Mouse (Mus musculus): ENCODE results near the gene Vpreb3. TPM values are rescaled to one million over a fixed set of nuclear protein-coding genes. Genes with fewer than 3 reads are reported as not detected.
"Not testable (repeated sequence)": the region's sequence is repeated elsewhere in the genome, so short reads cannot be mapped to it uniquely, and the experiment has no call there.

Vpreb3 gene
- total RNA-seq, 2 experiments from 2014 or later, result not detected

DNA sequence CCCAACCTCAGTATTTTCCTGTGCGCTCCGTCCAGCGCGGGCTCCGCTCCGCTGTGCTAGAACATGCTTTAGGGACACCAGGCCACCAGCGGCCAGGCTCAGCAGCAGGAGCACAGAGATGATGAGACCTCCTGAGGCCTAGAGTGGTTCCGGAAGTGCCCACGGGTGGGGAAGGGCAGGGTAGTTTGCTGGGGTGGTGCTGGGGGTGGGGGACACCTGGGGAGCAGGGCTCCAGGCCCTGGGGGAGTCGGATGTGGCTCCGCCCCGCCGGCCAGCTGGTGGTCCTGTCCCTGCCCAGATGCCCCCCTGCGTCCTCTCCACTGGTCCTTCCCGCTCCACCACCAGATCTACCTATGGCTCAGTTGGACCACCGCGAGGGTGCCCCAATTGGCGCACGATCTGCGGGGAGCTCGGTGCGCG lies 7.9 kb downstream of the Vpreb3 start:
- DNase-seq, result no peak
- intact Hi-C loops (cut with DNase I), result loop anchor here (1.0 to 5.0 kb wide), 4 partner anchors 54 to 364 kb away; partner anchors contain the start of gene Ggt5

DNA sequence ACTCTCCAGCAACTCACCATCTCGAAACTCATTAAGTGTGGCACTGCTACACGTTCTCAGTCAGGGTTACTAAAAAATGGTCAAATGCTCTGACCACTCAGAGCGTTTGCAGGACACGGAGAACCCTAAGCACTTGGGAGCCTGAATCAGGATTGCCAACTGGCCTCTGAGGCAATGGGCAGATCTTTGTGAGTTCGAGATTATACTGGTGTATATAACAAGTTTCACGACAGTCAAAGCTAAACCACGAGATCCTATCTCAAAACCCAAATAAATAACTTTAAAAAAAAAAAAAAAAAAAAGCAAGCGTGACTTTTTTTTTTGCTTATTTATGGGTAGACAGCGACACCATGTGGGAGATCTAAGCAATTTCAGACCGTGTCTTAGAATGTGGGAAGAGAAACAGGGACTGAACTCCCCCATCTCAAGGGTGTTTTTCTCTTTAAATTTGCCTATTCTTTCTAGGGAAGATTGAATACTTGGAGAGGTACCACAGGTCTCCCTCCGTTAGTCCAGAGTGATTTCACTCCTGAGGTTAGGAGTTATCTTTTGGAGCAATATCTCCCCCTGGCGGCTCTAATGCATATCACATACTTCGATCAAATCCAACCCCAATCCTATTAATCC lies 8.7 kb downstream of the Vpreb3 start:
- peak; percentile 46 to 69 for DNase-seq
- intact Hi-C loops (cut with DNase I), result loop anchor here (1.0 to 5.0 kb wide), 4 partner anchors 54 to 364 kb away; partner anchors contain the start of gene Ggt5

DNA sequence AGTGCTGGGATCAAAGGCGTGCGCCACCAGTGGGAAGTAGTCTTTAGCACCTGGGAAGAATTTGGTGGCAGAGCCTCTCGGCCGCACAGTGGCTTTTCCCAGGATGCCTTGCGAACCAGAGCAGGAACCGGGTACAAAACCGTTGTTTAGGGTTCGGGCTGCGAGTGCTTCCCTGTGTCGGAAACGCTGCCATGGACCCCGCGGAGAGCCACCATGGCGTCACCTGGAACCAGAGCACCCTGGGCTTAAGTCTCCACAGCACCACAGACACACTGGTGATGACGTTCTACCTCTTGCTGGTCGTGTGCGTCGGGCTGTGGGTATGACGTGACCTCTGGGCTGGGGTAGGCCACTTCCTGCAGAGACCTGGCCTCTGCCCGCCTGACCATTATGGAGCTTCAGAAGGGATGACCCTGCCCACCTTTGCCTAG lies 11.5 kb downstream of the Vpreb3 start, which contains the start of gene Gm5134:
Gm5134 (plus strand) TSS at position 134 of the 431 bp plus-strand sequence.
- intact Hi-C loops (cut with DNase I), result loop anchor here (5.0 kb wide), 1 partner anchor 367 kb away; the partner anchor contains the start of gene Ggt5
- no peak for DNase-seq

DNA sequence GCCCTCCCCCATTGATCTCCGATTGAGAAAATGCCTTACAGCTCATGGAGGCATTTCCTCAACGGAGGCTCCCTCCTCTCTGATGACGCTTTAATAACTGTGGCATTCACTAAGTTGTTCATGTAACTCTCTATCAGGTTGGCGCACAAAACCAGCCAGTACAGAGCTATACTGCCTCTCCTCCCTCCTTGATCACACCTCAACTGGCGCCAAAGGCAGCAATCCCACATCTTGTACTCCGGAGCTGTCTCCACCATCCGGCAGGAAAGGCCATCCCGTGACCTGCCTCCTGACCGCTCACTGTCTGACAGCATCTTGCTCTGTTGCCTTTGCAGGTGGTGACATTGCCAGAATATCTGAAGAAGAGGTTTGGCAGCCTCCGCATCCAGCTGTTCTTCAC lies 31.0 kb downstream of the Vpreb3 start:
- intact Hi-C loops (cut with DNase I), result no loop called here
- no peak for DNase-seq

DNA sequence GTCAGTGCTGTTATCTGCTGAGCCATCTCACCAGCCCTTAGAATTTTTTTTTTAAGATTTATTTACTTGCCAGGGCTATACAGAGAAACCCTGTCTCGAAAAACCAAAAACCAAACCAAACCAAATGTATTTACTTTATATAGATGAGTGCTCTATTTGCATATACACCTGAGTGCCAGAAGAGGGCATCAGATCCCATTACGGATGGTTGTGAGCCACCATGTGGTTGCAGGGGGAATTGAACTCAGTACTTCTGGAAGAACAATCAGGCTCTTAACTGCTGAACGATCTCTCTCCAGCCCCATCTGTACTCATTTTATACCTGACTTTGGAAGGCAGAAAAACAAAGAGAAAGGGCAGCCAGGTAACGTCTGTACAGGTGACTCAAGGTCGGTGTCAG lies 32.4 kb downstream of the Vpreb3 start:
- no peak for DNase-seq
- intact Hi-C loops (cut with DNase I), result loop anchor here (5.0 kb wide), 1 partner anchor 227 kb away; no protein-coding TSS in a partner anchor

DNA sequence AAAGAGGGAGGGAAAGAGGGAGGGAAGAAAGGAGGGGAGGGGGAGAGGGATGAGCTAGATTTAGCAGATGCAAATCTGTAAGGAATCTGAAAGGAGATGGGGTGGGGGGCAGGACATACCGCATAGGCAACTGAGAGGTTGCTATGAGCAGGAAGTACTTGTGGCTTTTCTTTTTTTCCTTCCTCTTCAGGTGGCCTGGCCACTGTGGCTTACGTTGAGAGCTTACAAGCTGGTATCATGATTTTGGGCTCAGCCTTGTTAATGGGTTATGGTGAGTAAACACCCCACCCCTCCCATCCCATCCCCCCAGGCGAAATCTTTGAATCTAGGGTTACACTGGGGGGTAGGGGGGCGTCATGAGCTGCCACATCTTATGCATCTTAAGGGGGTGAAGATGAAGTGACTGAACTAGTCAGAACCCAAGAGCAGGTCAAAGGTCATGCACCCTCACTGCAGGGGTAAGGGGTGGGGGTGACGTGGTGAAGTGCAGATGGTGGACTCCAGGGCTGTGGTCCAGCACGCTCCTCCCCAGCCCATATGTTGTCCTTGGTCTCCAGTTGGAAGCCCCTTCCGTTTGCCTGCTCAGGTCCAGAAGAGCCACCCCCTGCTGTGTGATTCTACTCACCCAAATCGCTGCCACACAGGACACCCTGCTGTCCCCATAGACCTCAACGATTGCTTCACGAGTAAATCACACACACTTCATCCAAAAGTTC lies 35.4 kb downstream of the Vpreb3 start:
- DNase-seq, result no peak
- intact Hi-C loops (cut with DNase I), result loop anchor here (5.0 kb wide), 1 partner anchor 224 kb away; no protein-coding TSS in a partner anchor

DNA sequence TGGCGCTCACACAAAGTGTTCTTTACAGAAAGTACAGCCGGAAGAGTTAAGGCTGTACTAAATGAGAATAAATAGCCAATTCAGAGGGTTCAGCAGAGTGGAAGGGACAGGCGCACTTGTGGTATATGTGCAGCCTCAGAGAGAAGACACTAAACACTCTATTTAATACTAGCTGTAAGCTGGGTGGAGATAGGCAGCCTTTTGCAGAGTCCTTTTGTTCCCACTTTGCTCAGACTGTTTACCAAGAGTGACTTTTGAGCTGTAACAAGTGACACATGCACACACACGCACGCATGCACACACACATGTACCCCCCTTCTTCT lies 35.9 kb downstream of the Vpreb3 start:
- intact Hi-C loops (cut with DNase I), result loop anchor here (5.0 kb wide), 1 partner anchor 224 kb away; no protein-coding TSS in a partner anchor
- DNase-seq, result no peak

DNA sequence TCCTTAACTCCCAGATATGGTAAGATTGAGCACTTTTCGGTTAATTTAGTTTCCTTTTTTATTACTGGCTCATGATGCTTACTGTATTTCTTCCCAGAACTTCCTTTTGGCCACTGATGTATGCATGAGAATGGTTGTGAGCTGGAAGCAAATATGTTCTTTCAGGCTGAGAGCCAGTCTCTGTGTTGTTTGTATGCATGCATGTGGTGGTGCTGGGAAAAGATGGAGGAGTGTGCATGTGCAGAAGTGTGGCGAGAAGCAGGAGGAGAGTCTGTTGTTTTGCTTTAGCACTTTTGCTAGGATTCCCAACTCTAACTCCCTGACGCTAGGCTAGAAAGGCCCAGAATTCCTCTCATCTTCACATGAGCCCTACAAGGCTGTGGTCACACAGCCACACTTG lies 36.6 kb downstream of the Vpreb3 start:
- no peak for DNase-seq
- intact Hi-C loops (cut with DNase I), result loop anchor here (5.0 kb wide), 1 partner anchor 223 kb away; no protein-coding TSS in a partner anchor

DNA sequence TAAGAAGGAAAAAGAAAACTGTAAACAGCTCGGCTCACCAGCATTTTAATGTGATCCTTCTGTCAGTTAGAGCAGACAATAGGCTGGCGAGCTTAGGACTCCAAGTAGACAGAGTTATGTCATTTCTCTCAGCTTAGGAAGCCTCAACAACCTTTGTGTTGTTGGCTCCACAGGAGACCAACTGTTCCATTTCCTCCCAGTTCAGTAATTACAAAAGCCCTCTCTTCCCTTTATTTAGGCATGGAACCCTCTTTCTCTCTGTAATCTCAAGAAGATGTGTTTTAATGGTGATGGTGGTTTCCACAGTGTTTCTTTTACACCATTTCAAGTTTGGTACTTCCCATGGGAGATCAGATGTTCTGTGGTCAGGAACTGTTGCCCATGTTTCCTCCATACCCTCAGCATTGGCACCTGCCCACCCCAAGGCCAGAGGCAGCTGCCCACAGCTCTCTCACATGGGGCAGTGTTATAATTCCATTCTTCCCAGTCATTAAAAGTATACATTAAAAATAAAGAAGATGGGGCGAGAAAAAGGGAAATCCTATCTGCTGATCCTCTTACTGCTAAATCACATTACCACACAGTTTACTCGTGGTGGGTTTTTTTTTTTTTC lies 47.7 kb downstream of the Vpreb3 start:
- intact Hi-C loops (cut with DNase I), result no loop called here
- DNase-seq, result no peak

DNA sequence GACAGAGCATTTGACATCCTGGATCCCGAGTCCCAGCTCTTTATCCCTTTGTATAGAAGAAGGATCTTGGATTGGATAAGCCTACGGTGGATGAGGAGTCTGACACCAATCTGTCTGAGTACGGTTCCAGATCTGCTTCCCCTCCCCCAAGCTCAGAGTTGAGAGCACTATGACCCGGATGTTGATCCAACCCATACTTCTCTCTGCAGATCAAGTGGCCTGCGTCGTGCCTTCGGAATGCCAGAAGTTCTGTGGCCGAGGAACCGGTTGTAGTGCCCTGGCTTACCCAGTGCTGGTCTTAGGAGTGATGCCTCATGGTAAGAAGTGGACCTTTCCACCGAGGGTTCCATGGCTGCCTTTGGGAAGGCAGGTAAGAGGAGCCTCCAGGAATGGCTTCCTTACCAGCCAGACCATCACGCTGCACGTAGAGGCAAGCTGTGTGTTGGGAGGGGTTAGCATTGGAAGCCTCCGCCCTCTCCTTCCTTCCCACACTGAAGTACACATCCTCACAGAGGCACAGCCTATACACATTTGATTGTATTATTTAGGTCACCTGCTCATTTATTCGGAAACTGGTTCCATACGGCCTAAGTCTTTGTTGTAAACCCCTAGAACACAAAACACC lies 50.9 kb downstream of the Vpreb3 start:
- intact Hi-C loops (cut with DNase I), result no loop called here
- DNase-seq, result no peak

DNA sequence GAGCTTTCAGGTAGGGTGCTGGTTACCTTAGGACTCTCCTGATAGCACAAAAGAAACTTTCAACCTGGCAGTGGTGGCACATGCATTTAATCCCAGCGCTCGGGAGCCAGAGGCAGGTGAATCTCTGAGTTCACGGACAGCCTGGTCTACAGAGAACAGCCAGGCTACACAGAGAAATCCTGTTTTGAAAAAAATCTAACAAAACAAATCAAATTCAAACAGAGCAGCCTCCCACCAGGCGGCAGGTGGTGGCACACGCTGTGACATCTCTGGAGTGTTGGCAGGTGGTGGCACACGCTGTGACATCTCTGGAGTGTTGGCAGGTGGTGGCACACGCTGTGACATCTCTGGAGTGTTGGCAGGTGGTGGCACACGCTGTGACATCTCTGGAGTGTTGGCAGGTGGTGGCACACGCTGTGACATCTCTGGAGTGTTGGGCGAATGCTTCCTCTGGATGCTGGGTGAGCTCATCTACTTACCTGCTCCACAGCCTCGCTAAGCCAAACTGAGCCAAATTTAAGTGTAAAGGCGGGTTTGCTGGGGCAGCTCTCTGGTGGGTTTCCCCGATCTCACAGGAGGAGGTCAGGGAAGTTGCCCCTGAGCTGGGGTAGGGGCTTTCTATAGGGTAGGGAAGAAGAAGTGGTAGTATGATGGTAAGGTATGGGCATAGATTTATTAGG lies 51.8 kb downstream of the Vpreb3 start:
- intact Hi-C loops (cut with DNase I); DNase-seq: not testable (repeated sequence)

DNA sequence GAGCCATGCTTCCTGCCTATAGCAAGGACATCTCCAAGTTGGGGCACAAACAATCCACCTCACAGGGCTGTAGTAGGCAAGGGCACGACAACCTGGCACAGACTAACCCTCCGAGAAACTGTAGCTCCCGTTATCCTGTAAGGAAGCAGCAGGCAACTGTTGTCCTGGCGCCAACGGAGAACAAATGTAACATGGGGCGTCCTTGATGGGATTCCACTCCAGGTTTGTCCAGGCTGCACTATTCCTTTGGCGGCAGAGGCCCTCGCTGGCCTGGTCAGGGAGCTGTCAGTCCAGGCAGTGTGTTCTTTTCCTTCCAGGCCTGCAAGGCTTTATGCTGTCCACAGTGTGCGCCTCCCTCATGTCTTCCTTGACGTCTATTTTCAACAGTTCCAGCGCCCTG lies 52.6 kb downstream of the Vpreb3 start:
- intact Hi-C loops (cut with DNase I), result no loop called here
- DNase-seq, result no peak

DNA sequence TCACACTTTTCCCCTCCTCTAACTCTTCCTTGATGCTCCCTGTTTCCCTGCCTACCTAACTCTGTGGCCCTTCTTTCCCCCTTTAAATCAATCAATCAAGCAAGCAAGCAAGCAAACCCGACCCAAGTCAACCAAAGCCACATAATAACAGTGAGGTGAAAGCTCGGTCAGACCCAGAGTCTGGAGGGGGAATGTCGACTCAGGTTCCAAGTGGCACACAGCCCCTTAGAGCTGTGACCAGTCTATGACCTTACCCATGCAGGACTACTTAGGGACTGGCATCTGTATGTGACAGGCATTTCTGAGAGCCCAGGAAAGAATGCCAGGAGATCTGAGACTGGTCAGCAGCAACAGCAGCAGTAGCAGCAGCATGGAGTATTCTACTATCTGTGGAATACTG lies 53.5 kb downstream of the Vpreb3 start:
- intact Hi-C loops (cut with DNase I), result no loop called here
- no peak for DNase-seq

Other genes starting within 250 kb of the Vpreb3 start
- gene Cabin1, start 178.7 kb upstream of the Vpreb3 start, total RNA-seq (2021), result 10 to 100 TPM; 23.4 to 26.2 TPM
- 100 to 1,000 TPM in 1 of 2 experiments, 10 to 100 TPM in 1; 96.7 to 104 TPM for gene Ddt, start 169.6 kb upstream of the Vpreb3 start, total RNA-seq (2021)
- gene Gm20441, start 162.1 kb upstream of the Vpreb3 start, total RNA-seq (2021), result not detected
- 1 to 10 TPM; 4.1 to 4.8 TPM for gene Gstt3, start 161.6 kb upstream of the Vpreb3 start, total RNA-seq (2021)
- 10 to 100 TPM; 14.5 to 20.3 TPM for gene Gstt1, start 144.5 kb upstream of the Vpreb3 start, total RNA-seq (2021)
- gene Gstt4, start 120.5 kb upstream of the Vpreb3 start, total RNA-seq (2021), result not detected
- 10 to 100 TPM; 13.2 to 13.5 TPM for gene Gstt2, start 105.6 kb upstream of the Vpreb3 start, total RNA-seq (2021)
- 100 to 1,000 TPM; 196 to 202 TPM for gene Mif, start 82.8 kb upstream of the Vpreb3 start, total RNA-seq (2021)
- under 1 TPM; 0.61 to 0.68 TPM for gene Derl3, start 49.6 kb upstream of the Vpreb3 start, total RNA-seq (2021)
- gene Smarcb1, start 21.4 kb upstream of the Vpreb3 start, total RNA-seq (2021), result 10 to 100 TPM; 20.0 to 20.6 TPM
- 1,000 to 10,000 TPM; 1,903 to 1,946 TPM for gene Chchd10, start 9.9 kb upstream of the Vpreb3 start, total RNA-seq (2021)
- gene Mmp11, start 6.6 kb upstream of the Vpreb3 start, total RNA-seq (2021), result 1 to 10 TPM; 5.9 to 7.7 TPM
- gene Gm867, start 2.4 kb upstream of the Vpreb3 start, total RNA-seq (2021), result not detected
- gene Gm5134, start 11.5 kb downstream of the Vpreb3 start, total RNA-seq (2021), result not detected
- gene Zfp280b, start 89.6 kb downstream of the Vpreb3 start, total RNA-seq (2021), result 1 to 10 TPM; 6.9 to 8.0 TPM
- gene Slc5a4b, start 167.9 kb downstream of the Vpreb3 start, total RNA-seq (2021), result not detected
- not detected for gene Slc5a4a, start 204.4 kb downstream of the Vpreb3 start, total RNA-seq (2021)

All from heart, postnatal 36 days (tissue).